Mouse (Mus musculus): ENCODE data around the gene Abhd12b. TPM values are rescaled to one million over a fixed set of nuclear protein-coding genes. Genes with fewer than 3 reads are reported as not detected.

Abhd12b gene
- not detected for total RNA-seq (2023)

DNA sequence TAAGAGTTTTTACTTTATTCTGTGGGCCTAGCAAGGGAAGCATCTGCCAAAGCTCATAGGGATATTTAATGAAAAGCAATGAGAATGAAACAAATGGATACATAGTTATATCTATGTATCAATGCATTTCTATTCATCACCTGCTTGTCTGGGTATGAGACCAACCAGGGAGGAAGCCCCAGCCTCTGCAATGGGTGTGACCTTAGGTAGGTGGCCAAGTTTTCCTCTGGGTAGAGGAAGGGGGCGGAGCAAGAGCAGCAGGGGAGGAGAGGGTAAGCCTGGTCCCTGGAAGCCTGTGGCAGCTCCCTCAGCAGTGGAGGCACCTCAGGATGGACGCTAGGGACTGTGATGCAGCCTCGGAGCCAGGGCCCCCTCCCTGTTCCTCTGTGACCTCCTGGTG, at the start of gene Abhd12b:
Gene Abhd12b (plus strand): TSS at position 301 of the 400 bp plus-strand sequence.

DNA sequence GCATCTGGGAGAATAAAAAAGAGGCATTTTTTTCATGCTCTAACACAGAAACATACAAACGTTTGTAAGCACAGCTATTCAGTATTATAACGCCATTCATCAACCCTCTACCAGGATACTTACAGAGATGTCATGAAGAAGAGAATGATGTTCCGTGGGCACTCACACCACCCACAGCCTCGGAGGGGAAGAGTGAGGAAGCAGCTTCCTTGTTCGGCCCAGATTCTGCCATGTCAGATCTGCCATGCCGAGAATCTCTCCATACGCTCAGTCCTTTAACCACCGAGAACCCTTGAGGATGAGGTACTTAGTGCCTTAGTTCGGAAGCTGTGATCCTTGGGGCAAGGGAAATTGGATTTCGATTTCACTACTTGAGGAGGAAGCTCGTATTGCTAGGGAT, 40.6 kb upstream of the Abhd12b start, which contains the start of gene Nin:
Gene Nin (minus strand): TSS at position 367 of the 400 bp plus-strand sequence.

DNA sequence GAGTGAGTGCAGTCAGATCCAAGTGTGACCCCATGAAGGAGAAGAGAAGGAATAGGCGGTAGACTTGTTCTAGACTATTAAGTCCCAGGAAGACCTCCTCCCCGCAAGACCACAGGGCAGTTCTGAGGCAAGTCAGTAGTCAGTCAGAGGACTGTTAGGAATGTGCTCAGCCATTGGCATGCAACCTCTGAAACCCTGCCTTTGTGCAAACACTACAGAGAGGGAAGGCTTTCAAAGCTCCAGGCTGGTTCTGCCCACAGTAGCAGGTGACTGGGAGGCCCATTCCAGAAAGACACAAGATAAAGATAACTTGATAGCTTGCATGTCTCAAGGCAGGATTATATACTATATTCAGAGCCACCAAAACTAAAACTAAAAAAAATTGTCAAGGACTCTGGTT, 77.4 kb downstream of the Abhd12b start, which contains the start of gene Pygl:
Gene Pygl (minus strand): TSS at position 195 of the 400 bp plus-strand sequence.

Other genes with a start within 250 kb of the Abhd12b start
- 21.6 TPM for gene Sav1, start 167.1 kb upstream of the Abhd12b start, total RNA-seq (2023)
- gene Nin, start 40.4 kb upstream of the Abhd12b start, total RNA-seq (2023): 101 TPM
- gene Pygl, start 77.3 kb downstream of the Abhd12b start, total RNA-seq (2023): 2.3 TPM
- gene Trim9, start 193.5 kb downstream of the Abhd12b start, total RNA-seq (2023): not detected